Mouse (Mus musculus) G1E (cell line): ENCODE results near the gene Rassf5. TPM values are rescaled to one million over a fixed set of nuclear protein-coding genes. Genes with fewer than 3 reads are reported as not detected.

Source experiments
- ATAC-seq: 2 replicates; pipeline ENCODE4 v1.8.0; 2016; ENCODE audit warnings: mild to moderate bottlenecking; ENCODE audit not compliant: insufficient number of reproducible peaks, poor library complexity, low FRiP score, severe bottlenecking; ENCODE audit errors: extremely low read depth
- DNase-seq: peaks from one replicate; pipeline ENCODE4 v3.0.0; 2012; ENCODE audit warnings: low spot score
- H3K27me3 ChIP-seq: 2 replicates; pipeline ENCODE4 v1.6.1; 2012; ENCODE audit warnings: mild to moderate bottlenecking, low read length, inconsistent platforms; ENCODE audit not compliant: insufficient read depth
- H3K36me3 ChIP-seq: replicated peaks from 2 replicates; pipeline ENCODE3; 2012; ENCODE audit warnings: mild to moderate bottlenecking, inconsistent platforms
- H3K4me1 ChIP-seq: 2 replicates; pipeline ENCODE4 v1.6.1; 2012; ENCODE audit warnings: low read depth, low read length, inconsistent platforms, mixed read lengths; ENCODE audit not compliant: insufficient read depth
- H3K4me3 ChIP-seq: 2 replicates; pipeline ENCODE4 v1.5.1; 2012; ENCODE audit warnings: low read depth, mild to moderate bottlenecking, inconsistent platforms, low read length, moderate library complexity, mixed read lengths
- H3K9me3 ChIP-seq: replicated peaks from 2 replicates; pipeline ENCODE4 v1.6.1; 2012; ENCODE audit warnings: inconsistent platforms
- CTCF ChIP-seq: IDR thresholded peaks from 2 replicates; pipeline ENCODE4 v1.5.1; 2012; ENCODE audit warnings: low read depth, low read length, inconsistent platforms, mixed read lengths
- GATA1 ChIP-seq: IDR thresholded peaks from 2 replicates; pipeline ENCODE4 v1.6.1; 2012; ENCODE audit warnings: borderline replicate concordance, low read length, inconsistent platforms, mixed read lengths
- GATA2 ChIP-seq: IDR thresholded peaks from 2 replicates; pipeline ENCODE4 v1.6.1; 2012; ENCODE audit warnings: low read depth, low read length, inconsistent platforms, borderline replicate concordance
- POLR2AphosphoS5 ChIP-seq: IDR thresholded peaks from 2 replicates; pipeline ENCODE4 v1.6.1; 2012; ENCODE audit warnings: low read depth, low read length, inconsistent platforms; ENCODE audit not compliant: insufficient replicate concordance
- TAL1 ChIP-seq: conservative IDR thresholded peaks from 2 replicates; pipeline ENCODE4 v1.6.1; 2012; ENCODE audit warnings: low read depth, low read length, inconsistent platforms, mixed read lengths
- polyA plus RNA-seq: library from polyadenylated mRNA; stranded (reverse); fragments of >175 nt; gene quantifications from 2 replicates; pipeline ENCODE4 v1.2.3, GENCODE M21; 2012
- total RNA-seq, 2 experiments: library from RNA; stranded (forward) in 1 of 2; stranded (reverse) in 1 of 2; fragments of 200-1000 nt in 1 of 2; fragments of >200 nt in 1 of 2; fragmentation: Nextera tagmentation in 1 of 2; gene quantifications; 2 replicates each; pipeline ENCODE4 v1.2.3; 2014 to 2017

The Rassf5 gene
- total and polyA plus RNA-seq, 3 experiments: 0.51 to 3.5 (median 0.75) TPM

DNA sequence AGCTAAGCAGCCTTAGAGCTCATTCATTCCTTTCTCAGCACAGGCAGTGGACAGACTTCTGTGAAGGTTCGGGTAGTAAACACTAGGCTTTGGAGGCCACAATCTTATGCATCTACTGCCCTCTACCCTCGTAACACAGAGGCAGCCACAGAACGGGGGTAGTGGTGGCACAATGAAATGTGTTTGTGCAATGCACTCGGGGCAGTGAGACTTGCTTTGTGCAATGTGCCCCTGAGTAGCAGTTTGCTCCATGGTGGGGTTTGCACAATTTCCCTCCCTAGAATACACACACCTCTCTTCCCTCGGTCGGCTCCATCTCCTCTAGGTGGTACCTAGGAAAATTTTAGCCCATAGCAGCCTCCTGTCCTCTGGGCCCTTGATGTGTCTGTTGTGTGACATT, 58.1 kb downstream of the Rassf5 start:
- no peak overlapping the region for H3K4me3 ChIP-seq
- H3K36me3 ChIP-seq: no peaks in the 10 kb centered on the region

DNA sequence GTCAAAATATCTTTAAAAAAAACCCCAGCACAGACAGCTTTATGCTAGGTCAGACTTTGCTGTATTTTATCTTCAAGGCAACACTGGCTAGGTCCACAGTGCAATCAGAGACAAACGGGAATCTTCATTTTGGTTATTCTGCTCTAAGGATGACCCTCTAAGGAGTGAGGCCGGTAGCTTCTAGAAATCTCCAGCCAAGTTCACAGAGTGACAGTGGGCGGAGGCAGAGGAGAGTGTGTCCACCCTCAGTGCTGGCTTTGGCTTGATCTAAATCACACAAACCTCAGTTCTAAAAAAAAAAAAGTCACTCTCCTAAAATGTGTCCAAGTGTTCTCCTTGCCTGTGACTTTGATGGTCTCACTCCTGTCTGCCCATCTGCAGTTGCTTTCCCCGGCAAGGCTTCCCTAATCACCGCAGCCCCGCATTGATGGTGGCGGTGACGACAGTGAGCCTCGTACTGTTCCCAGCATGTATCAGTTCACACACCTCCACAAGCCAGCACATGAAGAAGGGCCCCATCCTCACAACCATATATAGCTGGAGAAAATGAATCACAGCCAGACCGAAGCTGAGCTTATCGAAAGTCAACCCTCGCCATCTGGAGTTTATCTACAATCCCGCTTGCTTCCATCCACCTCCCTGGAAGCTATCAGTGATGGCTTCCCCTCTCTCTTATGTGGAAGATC, 59.1 kb downstream of the Rassf5 start:
- Histone ChIP-seq H3K9me3 (no peaks in the 10 kb centered on the region), H3K27me3 (peaks cover 65% of the 10 kb centered on the region), H3K4me3 (no peak overlapping the region), H3K4me1 (peaks cover 17% of the 10 kb centered on the region), H3K36me3 (peaks cover 4% of the 10 kb centered on the region)
- DNase-seq: no peak
- TF ChIP-seq GATA1 (no peak), POLR2AphosphoS5 (no peak), CTCF (no peak), GATA2 (no peak), TAL1 (no peak)
- ATAC-seq: no peak

More for the DNA sequence above, 58.1 kb downstream of the Rassf5 start:
- Histone ChIP-seq H3K27me3 (peaks cover 69% of the 10 kb centered on the region), H3K9me3 (no peaks in the 10 kb centered on the region), H3K4me1 (peaks cover 12% of the 10 kb centered on the region)
- no peak for TF ChIP-seq CTCF
- no peak for TF ChIP-seq GATA2
- no peak for TF ChIP-seq GATA1
- no peak for TF ChIP-seq POLR2AphosphoS5
- TF ChIP-seq TAL1: no peak
- ATAC-seq (no peak), DNase-seq (no peak)

DNA sequence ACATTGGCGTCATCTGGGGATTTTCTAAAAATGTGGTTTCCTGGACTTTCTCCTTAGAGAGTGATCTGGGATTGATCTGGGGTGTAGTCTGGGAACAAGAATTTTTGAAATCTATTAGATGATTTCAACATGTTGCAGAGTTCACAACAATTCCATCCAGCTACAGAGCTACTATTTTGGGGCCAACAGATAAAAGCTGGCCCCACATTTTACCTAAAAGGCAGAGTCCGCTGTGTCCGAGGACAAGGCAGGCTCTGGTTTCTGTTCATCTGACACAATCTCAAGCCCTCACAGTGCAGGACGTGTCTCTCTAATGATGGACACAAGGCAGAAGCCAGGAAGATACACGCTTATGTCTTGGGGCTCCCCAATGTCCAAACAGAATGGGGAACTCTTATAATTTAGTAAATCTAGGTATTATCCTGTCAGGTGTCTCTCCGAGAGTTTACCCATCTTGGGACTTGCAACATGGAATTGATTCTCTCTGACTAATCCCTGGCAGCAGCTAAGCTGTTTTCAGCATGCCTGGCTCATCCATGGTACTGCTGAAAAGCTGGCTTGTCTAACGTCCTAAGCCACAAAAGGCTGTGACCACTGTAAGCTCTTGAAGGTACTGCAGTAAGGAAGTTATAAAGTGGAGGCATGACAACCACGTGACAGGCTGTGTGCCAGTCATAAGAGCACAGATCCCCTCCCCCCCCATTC, 60.0 kb downstream of the Rassf5 start:
- Histone ChIP-seq H3K36me3 (peaks cover 12% of the 10 kb centered on the region), H3K4me3 (no peak overlapping the region), H3K9me3 (no peaks in the 10 kb centered on the region), H3K4me1 (peaks cover 17% of the 10 kb centered on the region), H3K27me3 (peaks cover 65% of the 10 kb centered on the region)
- TF ChIP-seq POLR2AphosphoS5: no peak
- TF ChIP-seq TAL1: no peak
- TF ChIP-seq GATA2: no peak
- no peak for TF ChIP-seq CTCF
- no peak for TF ChIP-seq GATA1
- DNase-seq (no peak), ATAC-seq (no peak)

DNA sequence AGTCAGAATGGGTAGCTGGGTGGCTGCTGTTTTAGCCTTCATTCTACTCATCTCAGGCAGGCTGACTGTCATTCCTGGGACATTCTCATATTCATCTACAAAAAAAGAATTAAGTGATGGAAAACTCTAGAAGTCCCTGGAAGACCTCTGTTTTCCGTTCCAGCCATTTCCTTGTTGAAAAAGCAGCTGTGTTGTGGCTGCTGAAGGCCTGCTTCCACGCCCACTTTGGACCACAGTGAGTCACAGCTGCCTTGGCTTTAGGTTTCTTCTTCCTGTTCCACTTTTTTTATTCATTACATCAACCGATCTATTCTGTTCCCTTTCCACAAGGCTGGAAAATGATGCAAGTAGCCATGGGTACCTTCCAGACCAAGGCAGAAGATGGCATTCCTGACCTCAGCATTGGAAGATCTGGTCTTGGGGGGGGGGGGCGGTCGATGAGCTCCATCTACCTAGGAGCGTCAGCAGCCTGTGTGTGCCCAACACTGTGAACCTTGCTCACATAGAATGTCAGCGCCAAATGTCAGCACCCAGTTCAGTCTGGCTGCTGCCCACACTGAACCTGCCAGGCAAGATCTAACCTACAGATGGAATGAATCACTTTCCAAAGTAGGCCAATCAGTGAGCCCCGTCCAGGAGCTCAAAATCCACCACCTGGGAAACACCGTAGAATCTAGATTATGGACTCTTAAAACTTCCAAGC, 60.7 kb downstream of the Rassf5 start:
- Histone ChIP-seq H3K4me3 (no peak overlapping the region), H3K4me1 (peaks cover 17% of the 10 kb centered on the region), H3K9me3 (no peaks in the 10 kb centered on the region), H3K36me3 (peaks cover 19% of the 10 kb centered on the region), H3K27me3 (peaks cover 60% of the 10 kb centered on the region)
- DNase-seq (no peak), ATAC-seq (no peak)
- TF ChIP-seq CTCF (no peak), GATA1 (no peak), POLR2AphosphoS5 (no peak), GATA2 (no peak), TAL1 (no peak)

DNA sequence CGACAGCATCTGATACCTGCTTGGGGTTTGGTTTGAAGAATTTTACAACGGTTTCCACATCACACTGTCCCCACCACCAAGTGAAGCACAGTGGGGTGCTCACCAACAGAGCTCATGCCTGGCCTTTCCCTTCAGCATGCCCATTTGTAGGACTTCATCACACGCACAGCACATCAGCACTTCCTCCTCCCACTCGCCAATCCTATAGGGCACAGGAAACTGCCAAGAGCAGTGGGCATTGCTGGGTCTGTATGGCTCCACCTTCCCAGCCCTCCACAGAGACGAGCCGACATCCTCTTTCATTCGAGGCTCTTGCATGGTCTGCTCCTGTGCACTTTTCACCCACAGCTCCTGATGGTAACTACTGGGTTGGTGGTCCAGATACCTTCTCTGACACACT, 61.9 kb downstream of the Rassf5 start:
- no peak for ATAC-seq
- TF ChIP-seq POLR2AphosphoS5: no peak
- TF ChIP-seq GATA1: no peak
- TF ChIP-seq CTCF: no peak
- TF ChIP-seq GATA2: no peak
- TF ChIP-seq TAL1: no peak
- H3K4me3 ChIP-seq: no peak overlapping the region
- no peaks in the 10 kb centered on the region for H3K9me3 ChIP-seq
- no peak for DNase-seq
- peaks cover 27% of the 10 kb centered on the region for H3K36me3 ChIP-seq
- peaks cover 13% of the 10 kb centered on the region for H3K4me1 ChIP-seq
- peaks cover 48% of the 10 kb centered on the region for H3K27me3 ChIP-seq
